In genomic region chr2:97478925-97479298, GRCm38 (mm10) we compare ENCODE assay signal across 9 mouse cellular contexts.
DNase-seq lines count a peak whose midpoint lies in the region; ATAC-seq lines count a peak whose summit lies in the region.
"Had no signal": no experiment of that assay in that cellular context is flagged by ENCODE, and none has a peak within 500 bp of the region (broad histone marks: within the 10 kb centered on the region; RNA-seq: fewer than 3 reads in every experiment).

No protein-coding gene starts in this region.

- no peaks in the 10 kb centered on the region for H3K27me3 ChIP-seq in forebrain, embryonic 15.5 days

- H3K9me3 ChIP-seq in forebrain, embryonic 15.5 days: no peaks in the 10 kb centered on the region

- H3K36me3 ChIP-seq in forebrain, embryonic 15.5 days: no peaks in the 10 kb centered on the region

- H3K4me2 ChIP-seq in forebrain, embryonic 15.5 days (replicated peaks): peak overlapping the region; percentile 39

- WGBS in forebrain, embryonic 15.5 days: 7% methylated on average over 4 of the region's 4 CpGs

- intact Hi-C loops in heart, postnatal 10 days (cut with DNase I): no loop called here

- peaks cover 16% of the 10 kb centered on the region for H3K4me1 ChIP-seq in forebrain, embryonic 15.5 days

- peak overlapping the region; percentile 23 for H3K4me3 ChIP-seq in forebrain, embryonic 15.5 days
- H3K4me3 ChIP-seq: heart, adult 2 months had no signal

- H3K9ac ChIP-seq in forebrain, embryonic 15.5 days (replicated peaks): 0 out of 2 replicates have a peak overlapping the region, but pooled peaks have one; percentile 10

- peak; percentile 77 for ATAC-seq in forebrain, embryonic 15.5 days (replicated peaks)

- H3K27ac ChIP-seq in forebrain, embryonic 15.5 days (replicated peaks): peak overlapping the region; percentile 70
- H3K27ac ChIP-seq: heart, adult 2 months had no signal

- DNase-seq in gastrocnemius, adult 18-20 months (ENCODE audit: low spot score): peak; percentile 19
- DNase-seq in gastrocnemius, adult 8-10 months (ENCODE audit: low spot score in 2 of 2): no peak
- DNase-seq in left cerebral cortex, adult 11 months (ENCODE audit: low spot score): peak; percentile 60
- peak; percentile 30 for DNase-seq in right cerebral cortex, postnatal 25 days
- DNase-seq in heart, postnatal 10 days: no peak
- DNase-seq in kidney, postnatal 10 days: no peak
- DNase-seq in spleen, adult 12 weeks (ENCODE audit: low spot score): no peak

Comparison
In these comparisons a context has a peak if more than half of its experiments do, and no peak if none do; other contexts are left out.
1. DNase-seq: peak in gastrocnemius, adult 18-20 months (single experiment), left cerebral cortex, adult 11 months (single experiment) and right cerebral cortex, postnatal 25 days (single experiment); none in gastrocnemius, adult 8-10 months (0 of 2), heart, postnatal 10 days (0 of 2), kidney, postnatal 10 days (single experiment) and spleen, adult 12 weeks (single experiment).